Mouse (Mus musculus) thymus, postnatal 14 days (tissue): ENCODE results near the gene Nt5c1a.
A peak's percentile ranks its signal among the peaks of the same experiment; 100 is the strongest.

Source experiments
- DNase-seq: peaks from one replicate; pipeline ENCODE4 v3.0.0; 2021

Gene Nt5c1a

GRCm38 (mm10) chr4:123212330-123212729 lies 11.0 kb downstream of the Nt5c1a start:
- DNase-seq, result no peak

- no peak for DNase-seq
Observed at GRCm38 (mm10) chr4:123213975-123214374, 12.7 kb downstream of the Nt5c1a start.

- no peak for DNase-seq
Observed at GRCm38 (mm10) chr4:123215367-123215766, 14.1 kb downstream of the Nt5c1a start.

- peak; percentile 46 for DNase-seq
Observed at GRCm38 (mm10) chr4:123216782-123217181, 15.5 kb downstream of the Nt5c1a start.

- DNase-seq, result peak; percentile 69
Observed at GRCm38 (mm10) chr4:123219720-123220357, 18.5 kb downstream of the Nt5c1a start.

- no peak for DNase-seq
Observed at GRCm38 (mm10) chr4:123220637-123221036, 19.3 kb downstream of the Nt5c1a start.

- DNase-seq, result peak; percentile 39
Observed at GRCm38 (mm10) chr4:123223309-123223708, 22.0 kb downstream of the Nt5c1a start.

- DNase-seq, result no peak
Observed at GRCm38 (mm10) chr4:123225718-123226403, 24.6 kb downstream of the Nt5c1a start.

- no peak for DNase-seq
Observed at GRCm38 (mm10) chr4:123227707-123228106, 26.4 kb downstream of the Nt5c1a start.

GRCm38 (mm10) chr4:123228270-123228669 lies 27.0 kb downstream of the Nt5c1a start:
- DNase-seq, result no peak

- DNase-seq, result no peak
Observed at GRCm38 (mm10) chr4:123229166-123229565, 27.9 kb downstream of the Nt5c1a start.

- DNase-seq, result no peak
Observed at GRCm38 (mm10) chr4:123232841-123233240, 31.5 kb downstream of the Nt5c1a start.

- peak; percentile 45 for DNase-seq
Observed at GRCm38 (mm10) chr4:123233492-123234084, 32.3 kb downstream of the Nt5c1a start, which contains the start of gene Heyl. Gene Heyl (plus strand): TSS chr4:123233556.

- no peak for DNase-seq
Observed at GRCm38 (mm10) chr4:123235835-123236430, 34.6 kb downstream of the Nt5c1a start.

- no peak for DNase-seq
Observed at GRCm38 (mm10) chr4:123236431-123237031, 35.2 kb downstream of the Nt5c1a start.

- no peak for DNase-seq
Observed at GRCm38 (mm10) chr4:123237386-123238266, 36.3 kb downstream of the Nt5c1a start.

GRCm38 (mm10) chr4:123239361-123240203 lies 38.3 kb downstream of the Nt5c1a start:
- peak; percentile 14 for DNase-seq

- DNase-seq, result no peak
Observed at GRCm38 (mm10) chr4:123246221-123246620, 44.9 kb downstream of the Nt5c1a start.

- DNase-seq, result no peak
Observed at GRCm38 (mm10) chr4:123246651-123247050, 45.3 kb downstream of the Nt5c1a start.

GRCm38 (mm10) chr4:123247147-123247880 lies 46.0 kb downstream of the Nt5c1a start:
- no peak for DNase-seq
